Mouse (Mus musculus) MEL-GATA-1-ER (cell line): ENCODE measurements at regions not wholly inside any gene's neighbourhood (a gene's known extent, or its start where the extent isn't known, plus 50 kb on each side); places are given as distances from the start of the nearest gene placed in this dataset.

ENCODE experiments used
- DNase-seq: peaks from one replicate; pipeline ENCODE4 v3.0.0-alpha.2; 2012; ENCODE audit warnings: low read depth; ENCODE audit errors: extremely low read depth

DNA sequence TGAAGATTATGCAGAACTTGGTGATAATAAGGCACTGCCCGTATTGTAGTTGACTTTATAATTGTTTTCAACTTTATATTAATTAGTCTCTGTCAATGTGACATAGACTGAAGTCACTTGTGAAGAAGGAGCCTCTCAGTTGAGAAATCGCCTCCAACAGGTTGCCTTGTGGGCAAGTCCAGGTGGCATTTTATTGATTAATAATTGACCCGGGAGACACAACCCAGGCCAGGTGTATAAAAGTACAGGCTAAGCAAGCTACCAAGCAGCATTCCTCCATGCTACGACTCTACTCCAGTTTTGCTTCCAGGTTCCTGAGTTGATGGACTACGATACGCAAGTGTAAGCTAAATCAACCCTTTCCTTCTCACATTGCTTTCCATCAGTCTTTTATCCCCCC is 268.2 kb upstream of the Klf3 start:
- no peak for DNase-seq

DNA sequence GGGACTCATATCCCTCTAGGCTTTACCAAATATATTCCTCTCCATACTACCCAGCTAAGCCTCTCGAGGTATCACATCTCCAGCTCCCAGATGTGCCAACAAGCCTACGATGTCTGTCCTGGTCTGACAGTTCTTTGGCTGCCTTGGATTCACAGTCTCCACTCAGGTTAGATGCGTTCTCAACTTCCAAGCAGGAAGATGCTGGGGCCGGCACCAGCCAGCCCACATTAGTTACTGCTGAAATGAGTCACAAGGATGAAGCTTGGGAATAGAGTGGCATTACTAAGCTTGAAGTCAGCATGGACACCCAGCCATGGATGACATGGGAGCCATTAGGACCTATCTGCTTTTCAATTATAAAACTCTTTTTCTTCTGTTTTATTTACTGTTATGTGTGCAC is 267.6 kb upstream of the Klf3 start:
- DNase-seq: no peak

DNA sequence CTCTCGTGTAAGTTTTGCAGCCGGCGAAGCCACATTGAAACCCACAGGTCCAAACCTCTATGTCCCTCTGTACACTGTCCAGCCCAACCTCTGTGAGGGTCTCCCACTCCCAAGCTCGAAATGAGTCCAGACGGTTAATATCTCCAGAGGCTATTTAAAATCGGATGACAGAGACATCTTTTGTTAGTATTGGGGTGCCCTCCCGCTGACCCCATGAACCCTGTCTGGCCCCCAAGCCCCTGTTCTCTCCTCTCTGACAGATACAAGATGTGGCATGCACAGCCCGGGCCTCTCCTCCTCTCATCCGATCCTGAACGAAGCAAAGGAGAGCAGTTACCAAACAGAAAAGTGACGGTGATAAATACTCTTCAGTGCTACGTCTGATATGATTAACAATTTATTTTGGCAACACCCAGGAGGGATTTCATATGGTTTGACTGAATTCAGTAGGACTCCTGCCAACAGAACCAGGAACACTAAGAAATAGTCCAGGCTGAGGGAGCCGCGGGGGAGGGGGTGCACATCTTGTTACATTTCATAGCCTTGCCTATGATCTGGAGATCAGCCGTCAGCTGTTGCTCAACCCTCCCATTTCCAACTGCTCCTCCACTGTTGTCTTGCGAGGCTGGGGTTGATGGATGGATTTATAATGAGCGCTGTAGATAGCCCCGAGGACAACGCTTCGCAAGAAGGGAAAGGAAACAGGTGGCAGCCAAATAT is 266.6 kb upstream of the Klf3 start:
- DNase-seq: no peak

DNA sequence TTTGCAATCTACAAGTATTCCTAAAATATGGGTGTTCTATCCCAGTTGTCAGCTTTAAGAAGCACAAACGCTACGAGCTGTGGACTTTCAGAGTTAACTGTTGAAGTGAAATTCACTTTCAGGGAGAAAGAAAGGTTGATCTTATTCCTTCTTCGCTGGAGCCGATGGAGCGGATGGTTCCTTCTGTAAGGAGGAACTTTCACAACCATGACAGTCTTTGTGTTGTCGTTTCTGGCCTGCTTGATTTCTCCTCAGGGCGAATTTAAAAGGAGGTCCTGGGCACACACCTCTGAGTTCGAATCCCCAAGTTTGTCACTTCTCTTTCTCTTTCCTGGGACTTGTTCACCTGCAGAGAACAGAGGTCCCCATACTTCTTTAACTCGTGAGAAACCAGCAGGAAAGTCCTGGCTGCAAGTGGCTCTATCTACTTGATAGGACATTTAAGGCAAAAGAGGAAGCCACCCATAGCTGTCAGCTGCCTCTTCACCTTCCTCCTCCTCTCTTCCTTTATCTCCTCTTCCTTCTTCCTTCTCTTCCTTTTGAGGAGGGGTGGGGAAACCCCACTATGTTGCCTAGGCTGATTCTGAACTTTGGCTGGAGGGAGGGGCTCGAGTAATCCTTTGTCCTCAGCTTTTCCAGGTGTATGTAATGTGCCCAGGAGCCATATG is 265.9 kb upstream of the Klf3 start:
- DNase-seq: peak; percentile 38

DNA sequence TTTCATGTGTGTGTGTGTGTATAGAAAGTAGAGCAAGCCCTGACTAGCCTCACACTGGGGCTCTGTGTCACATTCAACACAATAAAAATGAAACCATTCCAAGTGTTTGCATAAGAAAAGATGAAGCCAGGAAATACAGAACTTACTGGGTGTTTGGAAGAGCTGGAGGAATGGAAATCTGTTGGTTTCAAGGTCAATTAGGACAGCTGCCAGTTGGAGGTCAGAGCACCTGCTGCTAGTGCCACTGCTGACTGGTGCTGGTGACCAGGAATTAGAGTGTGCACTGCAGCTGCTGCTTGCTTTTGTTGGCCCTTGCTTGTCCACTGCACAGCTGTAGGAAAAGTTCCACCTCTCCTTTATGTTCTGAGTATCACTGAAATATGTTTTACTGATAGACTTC is 261.4 kb upstream of the Klf3 start:
- no peak for DNase-seq

DNA sequence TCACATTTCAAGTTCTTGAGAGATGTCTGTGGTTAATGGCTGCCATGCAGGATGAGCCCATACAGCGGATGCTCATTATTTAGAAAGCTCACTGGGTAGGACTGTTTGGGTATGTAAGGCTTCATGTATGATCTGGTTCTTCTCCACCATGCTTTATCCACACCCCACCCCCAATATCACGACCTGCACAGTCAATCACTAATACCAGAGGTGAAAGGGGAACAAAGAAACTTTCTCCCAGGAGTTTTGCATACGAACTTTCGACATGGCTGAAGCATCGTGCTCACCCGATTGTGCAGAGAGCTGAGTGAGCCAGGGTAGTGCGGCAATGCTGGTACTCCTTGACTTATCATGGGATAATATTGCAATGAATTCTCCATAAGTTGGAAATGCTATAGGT is 247.3 kb upstream of the Klf3 start:
- no peak for DNase-seq

DNA sequence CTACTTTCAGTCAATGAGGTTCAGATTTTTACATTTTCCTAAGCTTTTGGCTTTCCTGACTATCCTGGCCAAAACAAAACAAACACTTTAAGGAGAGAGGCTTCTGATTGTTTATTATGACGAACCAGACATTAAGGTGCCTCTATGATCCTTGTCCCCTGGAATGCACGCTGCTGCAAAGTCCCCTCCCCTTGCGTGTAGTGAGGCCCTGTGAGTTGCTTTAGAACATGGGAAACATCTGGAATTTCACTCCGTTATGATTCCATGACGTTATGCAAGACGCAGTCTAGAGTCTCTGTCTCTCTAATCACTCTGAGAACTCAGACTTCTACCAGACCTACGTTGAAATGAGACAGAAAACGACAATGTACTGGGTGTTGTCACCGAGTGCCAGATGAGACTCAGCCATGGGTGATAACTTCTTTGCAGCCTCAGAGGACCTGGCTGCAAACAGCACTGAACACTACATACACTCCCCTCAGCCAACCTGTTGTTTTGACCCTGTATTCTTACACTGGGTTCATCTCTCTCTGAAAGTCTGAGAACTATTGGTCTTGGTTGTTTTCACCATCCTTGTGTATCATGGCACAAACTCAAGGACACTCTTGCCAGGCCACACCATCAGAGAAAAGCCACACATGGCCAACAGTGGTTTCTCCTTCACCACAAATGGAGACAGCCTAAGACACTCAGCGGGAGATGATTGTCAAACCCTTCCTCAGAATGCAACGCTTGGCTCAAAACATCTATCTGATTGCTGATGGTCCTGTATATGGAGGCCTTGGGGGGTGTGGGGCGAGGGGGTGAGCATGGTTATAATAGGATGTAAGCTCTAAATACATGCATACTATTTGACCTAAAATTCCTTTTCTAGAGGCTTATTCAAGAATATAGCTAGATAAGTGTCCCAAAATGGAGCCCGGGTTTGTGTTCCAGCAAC is 236.5 kb upstream of the Klf3 start:
- DNase-seq: no peak

DNA sequence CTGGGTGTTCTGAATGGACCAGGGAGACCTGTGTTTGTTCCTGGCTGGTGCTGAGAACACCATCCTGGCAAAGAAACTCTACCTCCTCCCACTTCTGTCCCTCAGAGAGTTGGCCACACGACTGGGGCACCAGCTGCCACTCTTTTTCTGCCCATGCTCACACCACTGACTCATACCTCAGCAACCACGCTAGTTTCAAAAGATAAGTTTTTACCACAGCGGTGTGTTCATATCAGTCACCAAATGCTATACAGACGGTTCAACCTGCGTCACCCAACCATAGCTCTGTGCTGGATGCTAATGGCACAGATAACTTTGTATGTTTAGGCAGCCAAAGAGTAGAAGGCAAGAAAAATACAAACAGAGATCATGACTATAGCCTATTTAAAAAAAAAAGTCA is 235.4 kb upstream of the Klf3 start:
- DNase-seq: peak; percentile 62

DNA sequence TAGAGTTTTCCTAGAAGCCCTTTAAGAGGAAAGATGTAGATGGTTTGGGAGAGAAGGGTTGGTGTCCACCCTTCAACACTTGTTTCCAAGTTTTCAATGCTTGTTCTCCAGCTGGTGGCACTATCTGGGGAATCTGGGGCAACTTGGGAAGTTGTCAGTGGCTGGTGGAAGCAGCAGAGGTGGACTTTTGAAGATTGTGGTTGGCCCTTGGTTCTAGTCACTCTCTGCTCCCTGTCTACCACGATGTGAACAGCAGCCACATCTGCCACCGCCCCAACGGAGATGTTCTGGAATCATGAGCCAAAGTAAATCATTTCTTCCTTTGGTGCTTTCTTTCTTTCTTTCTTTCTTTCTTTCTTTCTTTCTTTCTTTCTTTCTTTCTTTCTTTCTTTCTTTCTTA is 234.9 kb upstream of the Klf3 start:
- no peak for DNase-seq

DNA sequence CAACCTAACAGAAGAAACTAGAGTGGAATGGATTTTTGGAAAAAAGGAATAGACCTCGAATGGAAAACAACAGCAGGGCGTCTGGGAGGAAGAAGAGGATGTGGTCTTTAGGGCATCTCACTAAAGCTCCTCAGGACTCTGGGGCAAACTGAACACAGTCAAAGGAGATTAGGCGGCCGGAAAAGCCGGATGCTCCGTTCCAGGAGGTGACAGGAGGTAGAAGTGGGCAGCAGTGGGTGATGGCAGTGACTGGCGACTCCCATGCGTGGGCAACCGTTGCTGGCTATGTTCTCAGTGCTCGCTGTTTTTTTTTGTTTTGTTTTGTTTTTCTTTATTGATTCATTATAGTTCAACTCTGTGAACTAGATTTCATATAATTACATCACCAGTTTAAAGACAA is 228.8 kb upstream of the Klf3 start:
- DNase-seq: no peak

DNA sequence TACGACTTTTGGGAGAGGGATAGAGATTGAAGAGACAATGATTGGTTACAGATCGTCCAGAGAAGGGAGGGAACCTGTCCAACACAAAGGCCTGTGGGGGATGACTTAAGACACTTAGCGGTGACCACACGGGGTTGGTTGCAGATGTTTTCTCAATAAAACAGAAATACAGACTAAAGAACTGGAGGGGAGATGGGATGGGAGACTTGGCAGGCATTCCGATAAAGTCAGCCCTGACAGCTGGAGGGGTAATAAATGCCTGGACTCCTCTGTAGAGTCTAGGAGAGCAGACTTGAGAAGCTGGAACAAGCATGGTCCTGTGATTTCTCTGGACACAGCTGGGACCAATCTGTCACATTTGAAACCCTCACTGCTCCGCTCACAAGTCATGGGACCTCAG is 227.3 kb upstream of the Klf3 start:
- no peak for DNase-seq

DNA sequence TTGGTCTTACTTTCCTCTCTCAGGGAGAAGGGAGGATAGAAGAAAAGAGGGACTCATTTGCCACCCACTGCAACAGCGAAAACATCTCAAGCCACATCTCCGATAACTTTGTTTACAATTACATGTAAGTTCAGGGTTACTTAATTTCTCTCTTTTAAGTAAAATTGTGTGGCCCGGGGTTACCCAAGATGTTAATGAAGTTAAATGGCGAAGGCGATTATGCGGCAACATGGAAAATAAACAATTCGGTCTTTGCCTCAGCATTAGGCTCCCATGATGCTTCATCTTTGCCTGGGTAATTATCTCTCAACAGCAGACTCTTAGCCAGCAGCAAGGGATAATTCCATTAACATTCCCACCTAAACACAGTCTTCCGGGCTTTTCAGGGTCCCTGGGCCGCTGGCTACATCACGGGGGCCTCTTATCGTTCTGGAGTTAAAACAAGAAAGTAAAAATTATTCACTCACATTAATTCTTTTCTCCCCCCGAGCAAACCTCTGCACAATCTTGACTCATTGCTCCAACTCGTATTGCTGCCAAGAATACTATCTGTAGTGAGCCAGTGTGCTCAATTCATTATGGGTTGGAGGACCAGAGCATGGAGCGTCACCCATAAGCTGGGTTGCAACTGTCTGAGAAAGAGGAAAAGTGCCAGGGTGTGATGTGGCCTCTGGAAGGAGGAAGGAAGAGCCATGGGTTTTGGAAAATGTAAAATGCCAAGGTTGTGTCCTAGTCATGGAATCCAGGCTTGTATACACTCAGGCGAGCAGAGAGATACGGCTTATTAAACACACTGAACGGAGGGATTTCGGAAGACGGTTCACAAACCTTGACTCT is 226.5 kb upstream of the Klf3 start:
- DNase-seq: no peak

DNA sequence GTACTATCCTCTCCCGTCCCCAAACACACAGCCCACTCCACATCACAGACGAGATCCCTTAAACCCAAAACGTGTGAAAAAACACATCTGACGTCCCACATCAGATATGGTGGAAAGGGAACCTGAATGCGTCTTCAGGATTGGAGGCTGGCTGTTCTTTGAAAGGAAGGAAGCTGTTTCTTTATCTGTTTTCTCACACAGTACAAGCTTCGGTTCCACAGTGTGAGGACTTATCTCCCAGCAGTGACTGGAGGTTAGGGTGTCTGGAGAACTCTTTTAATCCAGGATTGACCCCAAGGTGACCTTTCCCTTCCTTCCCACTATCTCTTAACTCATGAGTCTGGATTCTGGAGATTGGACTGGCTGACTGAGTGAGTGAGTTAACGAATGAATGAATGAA is 225.8 kb upstream of the Klf3 start:
- DNase-seq: peak; percentile 64

DNA sequence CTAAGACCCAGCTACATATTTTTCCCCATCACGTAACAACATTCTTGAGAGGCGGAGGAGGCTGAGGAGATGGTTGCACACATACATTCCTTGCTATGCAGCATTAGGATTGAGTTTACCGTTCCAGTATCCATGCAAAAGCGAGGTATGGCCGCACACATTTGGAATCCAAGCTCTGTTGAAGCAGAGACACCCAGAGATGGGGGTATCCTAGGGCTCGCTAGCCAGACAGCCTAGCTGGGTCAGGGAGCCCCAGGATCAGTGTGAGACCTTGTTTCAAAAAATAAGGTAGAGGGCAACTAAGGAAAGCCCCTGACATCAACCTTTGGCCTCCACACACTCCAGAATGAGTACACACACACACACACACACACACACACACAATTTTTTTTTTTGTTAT is 224.7 kb upstream of the Klf3 start:
- no peak for DNase-seq

DNA sequence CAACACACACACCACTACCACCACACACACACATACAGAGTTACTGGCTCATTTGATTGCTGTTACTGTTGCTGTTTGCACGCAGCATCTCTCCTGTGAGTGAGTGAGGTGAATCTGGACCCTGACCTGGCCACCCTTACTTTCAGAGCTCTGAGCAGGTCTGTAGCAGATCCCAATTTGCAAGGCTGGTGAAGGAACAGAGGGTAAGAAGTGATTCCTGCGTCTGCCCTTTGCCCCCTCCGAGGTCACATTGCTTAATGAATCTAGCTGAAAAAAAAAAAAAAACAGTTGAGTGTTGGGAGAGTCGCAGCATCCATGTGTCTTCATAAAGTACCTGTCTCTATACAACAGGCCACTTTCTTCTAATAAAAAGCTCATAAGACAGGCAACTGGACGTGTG is 224.1 kb upstream of the Klf3 start:
- no peak for DNase-seq

DNA sequence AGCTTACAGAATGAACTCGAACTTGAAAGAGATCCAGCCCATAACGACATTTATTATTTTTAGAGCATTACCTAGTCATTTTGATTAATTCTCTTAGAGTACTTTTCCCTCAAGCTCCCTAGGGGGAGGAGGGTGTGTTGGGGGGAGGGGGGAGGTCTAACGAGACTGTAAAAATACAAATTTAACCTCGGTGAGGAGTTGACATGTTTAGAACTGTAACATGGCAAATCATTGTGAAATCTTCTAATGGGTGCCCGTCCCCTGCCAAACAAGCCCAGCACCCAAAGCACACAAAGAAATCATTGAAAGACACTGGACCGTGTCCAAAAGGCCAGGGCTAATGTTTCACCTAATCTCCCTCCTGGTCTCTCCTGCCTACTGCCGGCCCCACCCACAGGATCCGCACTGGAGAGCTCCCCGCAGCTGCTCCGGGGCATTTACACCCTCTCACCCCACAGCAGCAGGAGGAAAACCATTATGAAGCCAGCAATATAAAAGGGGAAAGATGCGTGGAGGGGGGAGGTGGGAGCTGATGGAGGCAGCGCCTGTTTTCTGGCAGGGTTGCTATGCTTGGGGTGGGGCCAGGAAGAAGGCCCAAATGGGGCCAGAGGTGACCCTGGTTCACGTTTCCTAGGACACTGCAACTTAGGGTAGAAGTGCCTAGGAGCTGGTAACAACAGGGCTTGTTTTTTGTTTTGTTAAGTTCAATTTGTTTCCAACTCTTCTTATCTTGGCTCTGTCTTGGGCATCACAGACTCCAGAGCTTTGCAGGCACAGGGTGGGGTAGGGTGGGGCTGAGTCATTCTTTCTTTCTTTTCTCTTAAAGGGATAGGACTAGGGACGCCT is 223.5 kb upstream of the Klf3 start:
- DNase-seq: peak; percentile 59

DNA sequence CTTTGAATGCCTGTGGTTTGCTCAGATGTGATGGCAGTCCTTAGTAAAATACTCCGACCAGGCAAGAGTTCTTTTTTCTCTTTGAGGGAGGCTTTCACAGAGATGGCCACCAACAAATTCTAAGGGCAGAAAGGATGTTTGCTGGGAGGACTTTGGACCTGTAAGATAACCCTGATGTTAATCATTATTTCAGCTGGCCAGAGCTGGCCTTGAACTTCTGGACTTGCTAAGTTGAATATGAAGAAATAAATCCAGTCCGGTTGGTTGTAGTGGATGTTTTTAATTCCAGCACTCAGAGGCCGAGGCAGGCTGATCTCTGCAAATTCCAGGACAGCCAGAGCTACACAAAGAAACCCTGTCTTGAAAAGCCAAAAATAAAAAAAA is 222.9 kb upstream of the Klf3 start:
- DNase-seq: no peak

DNA sequence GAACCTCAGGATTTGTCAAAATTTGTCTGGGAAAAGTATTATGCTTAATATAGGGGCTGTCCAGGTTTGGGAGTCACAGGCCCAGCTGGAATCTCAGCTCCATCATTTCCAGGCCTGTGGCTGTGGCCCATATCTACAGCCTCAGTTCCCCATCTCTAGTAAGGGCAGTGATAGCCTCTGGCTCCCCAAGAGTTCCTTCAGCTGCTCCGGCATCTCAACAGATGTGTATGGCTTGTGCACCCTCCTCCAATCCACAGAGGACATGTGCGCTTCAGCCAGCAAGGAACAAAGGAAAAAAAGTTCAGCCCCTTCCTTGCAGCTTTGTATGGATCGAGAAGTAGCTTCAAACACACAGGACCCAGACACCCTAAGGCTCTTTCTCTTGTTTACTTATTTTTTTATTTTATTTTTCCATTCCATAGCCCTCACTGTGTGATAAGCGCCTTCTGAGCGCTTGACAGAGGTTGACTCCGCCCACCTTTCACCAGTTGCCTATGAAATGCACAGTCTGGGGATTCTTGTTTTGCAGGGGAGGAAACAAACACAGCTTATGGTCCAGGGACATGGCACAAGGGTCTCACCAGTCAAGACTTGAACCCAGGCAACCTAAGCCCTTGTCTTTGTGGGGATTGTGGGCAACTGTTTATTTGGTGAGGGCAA is 222.3 kb upstream of the Klf3 start:
- no peak for DNase-seq

DNA sequence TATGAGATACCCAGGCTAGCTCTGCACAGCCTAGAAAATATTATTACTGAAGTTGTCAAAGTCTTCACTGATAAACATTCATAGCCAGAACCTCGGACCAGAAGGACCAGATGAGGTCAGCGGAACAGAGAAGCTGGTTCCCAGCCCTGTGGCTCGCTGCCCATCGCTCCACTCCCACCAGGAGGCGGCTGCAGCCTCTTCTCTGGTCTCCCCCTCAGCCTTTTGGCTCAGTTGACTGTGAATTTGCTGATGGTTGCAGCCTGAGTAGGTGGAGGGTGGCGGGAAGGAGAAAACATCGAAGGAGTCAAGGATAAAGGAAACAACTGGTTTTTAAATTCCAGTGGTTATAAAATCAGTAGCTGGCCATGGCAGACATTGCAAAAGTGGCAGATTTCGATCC is 221.7 kb upstream of the Klf3 start:
- DNase-seq: no peak

DNA sequence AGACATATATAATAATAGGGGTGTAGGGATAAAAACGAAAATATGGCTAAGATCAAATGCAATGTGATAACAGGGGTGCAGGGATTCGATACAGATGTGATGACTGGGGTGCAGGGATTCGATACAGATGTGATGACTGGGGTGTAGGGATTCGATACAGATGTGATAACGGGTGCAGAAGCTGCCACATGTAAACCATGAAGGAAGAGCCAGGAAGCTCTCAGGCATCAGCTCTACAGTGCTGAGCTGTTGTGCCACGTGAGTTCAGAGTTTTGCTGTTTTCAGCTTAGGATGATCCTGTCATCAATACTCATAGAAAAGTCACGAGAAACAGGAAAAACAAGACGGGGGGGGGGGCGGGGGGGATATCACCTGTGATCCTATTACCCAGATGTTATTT is 221.2 kb upstream of the Klf3 start:
- no peak for DNase-seq
